Mouse (Mus musculus) myocyte (in vitro differentiated cells): ENCODE results near the gene Gm20388. TPM values are rescaled to one million over a fixed set of nuclear protein-coding genes. Genes with fewer than 3 reads are reported as not detected.

Source experiments
- H3K27me3 ChIP-seq: one replicate; pipeline ENCODE4 v1.6.1; 2011; ENCODE audit not compliant: control insufficient read depth, insufficient read depth, insufficient read length
- H3K36me3 ChIP-seq: one replicate; pipeline ENCODE4 v1.6.1; 2011; ENCODE audit not compliant: control insufficient read depth, insufficient read depth
- H3K4me2 ChIP-seq: one replicate; pipeline ENCODE4 v1.6.1; 2011; ENCODE audit warnings: low read depth, control low read depth
- H3K4me3 ChIP-seq: one replicate; pipeline ENCODE4 v1.5.1; 2011; ENCODE audit warnings: mild to moderate bottlenecking, control low read depth, moderate library complexity
- H3K79me2 ChIP-seq: one replicate; pipeline ENCODE4 v1.6.1; 2011; ENCODE audit not compliant: control insufficient read depth, insufficient read depth
- H3ac ChIP-seq: one replicate; pipeline ENCODE4 v1.6.1; 2011; ENCODE audit not compliant: control insufficient read depth, insufficient read length
- CEBPB ChIP-seq: IDR thresholded peaks from 2 replicates; pipeline ENCODE4 v1.6.1; 2011; ENCODE audit warnings: mild to moderate bottlenecking, moderate library complexity; ENCODE audit not compliant: poor library complexity, insufficient read depth, severe bottlenecking
- E2F4 ChIP-seq: IDR thresholded peaks from one replicate; pipeline ENCODE4 v1.6.1; 2011; ENCODE audit warnings: mild to moderate bottlenecking, control low read depth, moderate library complexity; ENCODE audit not compliant: insufficient read depth
- MAX ChIP-seq: IDR thresholded peaks from one replicate; pipeline ENCODE4 v1.6.1; 2011; ENCODE audit warnings: low read depth, mild to moderate bottlenecking, control low read depth
- MYOD1 ChIP-seq, 3 experiments: IDR thresholded peaks; one replicate each; pipeline ENCODE4 v1.6.1; 2011; ENCODE audit warnings: control low read depth in 2 of 3, low read depth in 2 of 3, mild to moderate bottlenecking in 2 of 3, moderate library complexity in 1 of 3; ENCODE audit not compliant: insufficient read length in 2 of 3, control insufficient read depth in 1 of 3
- MYOG ChIP-seq, 3 experiments: IDR thresholded peaks; one replicate each; pipeline ENCODE4 v1.6.1; 2011; ENCODE audit warnings: control low read depth in 2 of 3, low read depth in 2 of 3, mild to moderate bottlenecking in 2 of 3; ENCODE audit not compliant: insufficient read length in 2 of 3, control insufficient read depth in 1 of 3, insufficient read depth in 1 of 3
- POLR2A ChIP-seq: IDR thresholded peaks from one replicate; pipeline ENCODE4 v1.6.1; 2011; ENCODE audit warnings: low read depth, mild to moderate bottlenecking, control low read depth, moderate library complexity; ENCODE audit not compliant: insufficient read length
- POLR2AphosphoS2 ChIP-seq: IDR thresholded peaks from one replicate; pipeline ENCODE4 v1.6.1; 2011; ENCODE audit warnings: low read depth, control low read depth; ENCODE audit not compliant: insufficient read length
- REST ChIP-seq: IDR thresholded peaks from one replicate; pipeline ENCODE4 v1.6.1; 2011; ENCODE audit warnings: mild to moderate bottlenecking, control low read depth, moderate library complexity; ENCODE audit not compliant: insufficient read depth, insufficient read length
- SRF ChIP-seq: IDR thresholded peaks from one replicate; pipeline ENCODE4 v1.6.1; 2011; ENCODE audit warnings: low read depth; ENCODE audit not compliant: control insufficient read depth, insufficient read length
- TCF12 ChIP-seq: IDR thresholded peaks from one replicate; pipeline ENCODE4 v1.6.1; 2011; ENCODE audit warnings: mild to moderate bottlenecking, control low read depth; ENCODE audit not compliant: poor library complexity, insufficient read depth, severe bottlenecking
- TCF3 ChIP-seq: IDR thresholded peaks from one replicate; pipeline ENCODE4 v1.6.1; 2011; ENCODE audit warnings: low read depth, control low read depth; ENCODE audit not compliant: insufficient read length
- USF1 ChIP-seq: IDR thresholded peaks from one replicate; pipeline ENCODE4 v1.6.1; 2011; ENCODE audit warnings: low read depth, mild to moderate bottlenecking, control low read depth, moderate library complexity
- polyA plus RNA-seq: library from polyadenylated mRNA; unstranded; fragments of >200 nt; fragmentation: generic; extraction: Trizol; gene quantifications from one replicate; pipeline ENCODE4 v1.2.1, GENCODE M21; 2012; ENCODE audit warnings: missing spikeins

Gm20388 gene
- polyA plus RNA-seq, 1 experiment = 15.3 TPM

DNA sequence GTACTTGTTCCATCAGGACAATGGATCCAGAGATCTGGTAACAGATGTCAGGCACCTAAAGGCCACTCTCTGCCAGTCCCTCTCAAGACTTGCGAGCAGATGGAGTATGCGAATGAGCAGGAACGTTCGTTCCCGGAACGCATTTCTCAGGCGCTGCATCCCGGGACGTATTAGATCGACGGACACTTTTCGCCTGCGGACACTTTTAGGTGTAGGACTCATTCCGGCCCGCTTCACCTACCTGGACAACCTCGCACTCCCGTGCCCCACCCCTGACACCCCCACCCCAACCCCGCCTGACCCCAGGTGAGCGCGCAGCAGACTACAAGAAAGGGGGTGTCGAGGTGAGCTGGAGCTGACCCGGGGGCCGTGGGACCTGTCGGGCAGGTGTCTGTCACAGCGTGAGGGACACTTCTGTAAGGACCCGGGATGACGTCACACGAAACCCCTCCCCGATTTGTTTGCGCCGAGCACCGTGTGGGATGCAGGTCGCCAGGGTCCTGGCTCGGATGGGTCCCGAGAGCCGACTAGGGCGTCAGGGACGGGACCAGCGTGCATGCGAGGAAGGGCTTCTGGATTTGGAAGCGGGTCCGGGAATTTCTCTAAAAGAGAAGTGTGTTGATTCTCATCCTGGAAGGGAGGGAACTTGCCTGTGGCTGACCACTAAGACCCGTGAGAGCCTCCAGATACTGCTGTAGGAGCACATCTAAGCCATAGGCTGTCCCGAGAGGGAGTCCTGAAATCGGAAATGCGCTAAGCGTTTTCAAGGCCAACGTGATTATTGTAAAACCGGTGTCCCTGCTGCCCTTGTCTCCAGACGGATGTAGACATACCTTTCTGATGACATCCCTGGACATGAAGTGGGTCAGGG, 2864.9 kb downstream of the Gm20388 start, which contains the start of gene Acsf3:
TSS of gene Acsf3 (plus strand) at position 202 of the 871 bp plus-strand sequence.
- Histone ChIP-seq H3K79me2 (no peaks in the 10 kb centered on the region), H3K27me3 (peaks cover 9% of the 10 kb centered on the region), H3K4me3 (peak within 1 kb of the TSS; percentile 51), H3K4me2 (peak within 1 kb of the TSS; percentile 98), H3K36me3 (no peaks in the 10 kb centered on the region), H3ac (peak within 1 kb of the TSS; percentile 3)
- no peak for TF ChIP-seq TCF3
- TF ChIP-seq USF1 = no peak
- peak; percentile 45 for TF ChIP-seq POLR2A
- TF ChIP-seq REST = no peak
- no peak for TF ChIP-seq TCF12
- TF ChIP-seq MYOG (IDR thresholded peaks at IDR 0.05; ENCODE audit: control insufficient read depth in 1 of 3, insufficient read depth in 1 of 3, insufficient read length in 2 of 3, low read depth in 2 of 3) = peak in 1 of 3 experiments; percentile 29
- TF ChIP-seq POLR2AphosphoS2 = no peak
- no peak for TF ChIP-seq CEBPB
- no peak for TF ChIP-seq E2F4
- TF ChIP-seq MYOD1 (IDR thresholded peaks at IDR 0.05; ENCODE audit: control insufficient read depth in 1 of 3, insufficient read length in 2 of 3, low read depth in 2 of 3) = no peak
- TF ChIP-seq MAX = no peak
- TF ChIP-seq SRF = no peak

GRCm38 (mm10) chr8:122777701-122778100, 2867.1 kb downstream of the Gm20388 start:
- no peak for TF ChIP-seq E2F4
- TF ChIP-seq CEBPB = no peak
- no peak for TF ChIP-seq MAX
- Histone ChIP-seq H3K79me2 (no peaks in the 10 kb centered on the region), H3K27me3 (peaks cover 3% of the 10 kb centered on the region), H3K4me2 (no peak overlapping the region), H3K4me3 (no peak overlapping the region), H3K36me3 (no peaks in the 10 kb centered on the region), H3ac (no peak overlapping the region)

- no peak for TF ChIP-seq MAX
- TF ChIP-seq TCF12 = no peak
- Histone ChIP-seq H3K27me3 (no peaks in the 10 kb centered on the region), H3ac (no peak overlapping the region), H3K79me2 (no peaks in the 10 kb centered on the region), H3K36me3 (no peaks in the 10 kb centered on the region), H3K4me3 (no peak overlapping the region), H3K4me2 (no peak overlapping the region)
These were observed 2868.1 kb downstream of the Gm20388 start for GRCm38 (mm10) chr8:122778703-122779239.

DNA sequence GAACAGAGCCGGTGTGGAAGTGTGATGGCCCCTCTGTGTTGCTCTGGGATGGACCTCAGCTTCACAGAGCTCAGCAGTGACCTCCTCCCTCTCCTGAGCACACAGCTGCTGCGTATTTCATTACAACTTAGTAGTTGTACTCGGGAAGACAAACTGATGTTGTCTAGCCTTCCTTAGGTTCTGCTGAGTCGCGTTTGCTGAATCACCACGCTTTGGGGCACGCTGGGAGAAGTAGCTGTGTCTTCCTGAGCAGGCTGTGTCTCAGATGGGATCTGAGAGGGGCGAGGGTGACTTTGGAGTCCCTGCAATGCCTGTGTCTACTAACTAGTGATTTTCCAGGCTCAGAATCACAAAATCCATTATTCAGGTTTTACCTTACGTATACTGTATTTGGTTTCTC, 2868.6 kb downstream of the Gm20388 start:
- Histone ChIP-seq H3K27me3 (no peaks in the 10 kb centered on the region), H3K36me3 (no peaks in the 10 kb centered on the region), H3K79me2 (no peaks in the 10 kb centered on the region), H3K4me2 (no peak overlapping the region), H3ac (no peak overlapping the region), H3K4me3 (no peak overlapping the region)
- no peak for TF ChIP-seq MYOG (IDR thresholded peaks at IDR 0.05; ENCODE audit: control insufficient read depth in 1 of 3, insufficient read depth in 1 of 3, insufficient read length in 2 of 3, low read depth in 2 of 3)
- no peak for TF ChIP-seq E2F4
- no peak for TF ChIP-seq MYOD1 (IDR thresholded peaks at IDR 0.05; ENCODE audit: control insufficient read depth in 1 of 3, insufficient read length in 2 of 3, low read depth in 2 of 3)
- no peak for TF ChIP-seq TCF12
- TF ChIP-seq POLR2AphosphoS2 = no peak
- no peak for TF ChIP-seq SRF
- TF ChIP-seq REST = no peak
- no peak for TF ChIP-seq USF1

- H3K36me3 ChIP-seq = no peaks in the 10 kb centered on the region
- TF ChIP-seq MYOG (IDR thresholded peaks at IDR 0.05; ENCODE audit: control insufficient read depth in 1 of 3, insufficient read depth in 1 of 3, insufficient read length in 2 of 3, low read depth in 2 of 3) = peak in 2 of 3 experiments; percentile 10 to 21
- TF ChIP-seq E2F4 = no peak
- no peak overlapping the region for H3K4me2 ChIP-seq
- no peaks in the 10 kb centered on the region for H3K27me3 ChIP-seq
- no peak overlapping the region for H3K4me3 ChIP-seq
- no peaks in the 10 kb centered on the region for H3K79me2 ChIP-seq
- no peak overlapping the region for H3ac ChIP-seq
These were observed 2874.1 kb downstream of the Gm20388 start for GRCm38 (mm10) chr8:122784756-122785155.
